Mouse (Mus musculus) spleen, postnatal 4 days (tissue): Measurements from ENCODE around the gene Ccni.
A peak's percentile ranks its signal among the peaks of the same experiment; 100 is the strongest.

Experiments used
- DNase-seq, 2 experiments: peaks; one replicate each; pipeline ENCODE4 v3.0.0; 2022; ENCODE audit warnings: low spot score in 2 of 2

The Ccni gene

GRCm38 (mm10) chr5:93206109-93207005, at the start of gene Ccni, which contains the start of gene 2010109A12Rik:
Ccni (minus strand) TSS chr5:93206495.
2010109A12Rik (plus strand) TSS chr5:93206518.
- DNase-seq, result peak; percentile 95 to 97

DNA sequence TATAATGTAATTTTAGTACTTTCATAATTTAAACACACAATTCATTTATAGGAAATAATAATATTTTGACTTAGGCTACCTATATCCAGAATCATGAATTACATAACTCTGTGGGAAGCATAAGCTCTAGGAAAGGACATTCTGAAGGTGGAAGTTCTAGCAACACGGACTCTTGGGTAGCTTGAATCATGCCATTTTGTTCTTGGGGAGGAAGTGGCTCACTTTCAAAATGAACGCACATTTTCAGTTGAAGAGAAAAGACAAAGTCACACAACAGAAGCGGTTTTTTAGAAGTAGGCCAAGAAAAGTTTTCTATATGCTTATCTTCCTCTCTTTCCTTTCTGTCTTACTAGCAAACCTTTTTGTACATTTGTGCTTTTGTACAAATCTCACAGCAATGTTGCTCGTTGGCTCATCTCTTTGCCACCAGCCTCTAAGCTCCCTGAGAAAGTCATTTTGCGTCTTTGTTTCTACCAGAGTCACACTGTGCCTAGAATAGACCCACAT, 49.5 kb upstream of the Ccni start:
- no peak for DNase-seq

- no peak for DNase-seq
Observed at GRCm38 (mm10) chr5:93251001-93251760, 44.9 kb upstream of the Ccni start.

DNA sequence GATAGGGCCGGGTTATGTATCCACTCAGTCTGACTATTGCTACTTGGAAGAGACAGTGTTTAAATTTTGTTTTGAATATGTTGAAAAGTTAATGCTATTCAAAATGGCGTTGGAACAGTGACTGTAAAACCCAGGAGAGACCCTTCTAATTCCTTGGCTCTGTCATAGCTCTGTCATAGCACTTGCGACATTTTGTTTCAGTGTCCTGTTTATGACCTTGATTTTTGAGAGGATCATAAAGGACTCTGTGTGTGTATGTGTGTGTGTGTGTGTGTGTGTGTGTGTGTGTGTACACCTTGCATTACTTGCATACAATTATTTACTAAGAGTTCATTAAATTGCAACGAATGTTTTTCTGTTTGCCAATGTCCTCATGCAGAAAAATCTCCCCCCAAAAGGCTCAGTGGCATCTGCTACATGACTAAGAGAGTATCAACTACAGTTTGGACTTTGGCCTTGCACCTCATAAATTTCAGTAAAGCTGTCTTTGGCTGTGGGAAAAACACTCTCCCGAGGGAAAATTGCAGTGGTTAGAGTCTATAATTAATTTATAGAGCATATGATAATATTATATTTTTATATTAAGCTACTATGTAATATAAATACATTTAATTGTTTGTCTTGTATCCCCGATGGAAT, 43.8 kb upstream of the Ccni start:
- DNase-seq, result no peak

DNA sequence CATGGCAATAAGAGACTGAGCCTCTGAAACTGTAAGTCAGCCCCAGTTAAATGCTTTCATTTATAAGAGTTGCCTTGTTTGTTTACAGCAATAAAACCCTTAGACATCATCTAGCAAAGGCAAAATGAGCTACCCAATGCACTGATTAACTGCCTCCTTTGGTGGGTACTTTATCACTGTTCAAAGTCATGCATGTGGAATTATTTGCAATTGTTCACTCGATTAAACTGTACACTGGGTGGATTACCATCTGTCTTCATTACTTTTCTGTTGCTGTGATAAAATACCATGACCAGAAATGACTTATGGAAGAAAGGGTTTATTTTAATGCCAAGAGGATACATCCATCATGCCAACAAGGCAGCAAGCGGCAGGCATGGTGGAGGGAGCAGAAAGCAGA, 39.0 kb upstream of the Ccni start:
- DNase-seq, result no peak

GRCm38 (mm10) chr5:93239590-93240544, 33.6 kb upstream of the Ccni start:
- peak; percentile 66 to 69 for DNase-seq

DNA sequence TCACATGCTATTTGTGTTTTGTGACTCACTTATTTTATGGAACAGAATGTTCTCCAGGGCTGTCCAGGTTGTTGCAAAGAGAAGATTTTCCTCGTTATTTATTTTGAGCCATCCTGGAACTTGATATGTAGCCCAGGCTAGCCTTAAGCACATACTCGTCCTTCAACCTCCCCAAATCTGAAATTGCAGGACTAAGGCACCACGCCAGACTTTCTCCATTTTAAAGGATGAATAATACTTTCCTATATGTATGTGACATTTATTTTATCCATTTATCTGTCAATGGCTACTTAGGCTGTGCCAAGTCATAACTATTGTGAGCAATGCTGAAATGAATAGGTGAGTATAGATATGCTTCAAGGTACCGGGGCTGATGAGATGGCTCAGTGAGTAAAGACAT, 30.2 kb upstream of the Ccni start:
- no peak for DNase-seq

- no peak for DNase-seq
Observed at GRCm38 (mm10) chr5:93235888-93236287, 29.6 kb upstream of the Ccni start.

DNA sequence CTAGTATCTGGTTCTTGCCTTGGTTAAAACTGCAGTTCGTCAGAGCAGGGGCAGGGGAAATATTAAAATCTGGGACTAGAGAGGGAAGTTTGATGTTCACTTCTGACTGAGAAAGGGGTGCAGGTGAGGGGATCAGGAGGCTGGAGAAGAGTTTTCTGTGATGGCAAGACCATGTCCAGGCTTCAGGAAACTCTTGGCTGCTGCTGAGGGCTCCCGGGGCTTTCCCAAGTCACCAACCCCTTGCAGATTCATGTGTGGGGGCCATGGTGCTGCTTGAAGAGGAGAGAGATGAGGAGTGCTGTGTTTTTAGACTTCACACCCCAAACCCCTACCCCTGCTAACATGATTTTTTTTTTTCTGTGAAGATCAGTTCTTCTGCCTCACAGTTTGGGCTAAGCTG, 28.3 kb upstream of the Ccni start:
- DNase-seq, result no peak

GRCm38 (mm10) chr5:93234130-93234529, 27.8 kb upstream of the Ccni start:
- no peak for DNase-seq

- no peak for DNase-seq
Observed at GRCm38 (mm10) chr5:93232838-93233237, 26.5 kb upstream of the Ccni start.

DNA sequence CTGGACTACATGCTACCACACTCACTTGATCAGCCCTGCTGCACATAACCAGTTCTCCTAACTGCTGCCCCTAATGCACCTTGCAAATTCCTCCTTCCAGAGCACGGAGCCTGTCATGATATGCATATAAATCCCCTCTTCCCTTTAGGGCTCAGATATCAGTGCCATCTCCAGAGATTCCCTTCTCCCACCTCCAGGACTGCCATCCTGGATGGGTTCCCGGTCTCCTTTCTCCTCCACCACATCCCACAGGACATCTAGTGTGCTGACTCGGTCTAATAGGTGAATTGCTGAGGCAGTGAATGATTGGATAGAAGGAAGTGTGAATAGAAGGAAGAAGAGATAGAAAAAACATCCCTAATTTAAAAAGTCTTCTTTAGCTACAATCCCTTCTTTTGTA, 25.4 kb upstream of the Ccni start:
- DNase-seq, result no peak

DNA sequence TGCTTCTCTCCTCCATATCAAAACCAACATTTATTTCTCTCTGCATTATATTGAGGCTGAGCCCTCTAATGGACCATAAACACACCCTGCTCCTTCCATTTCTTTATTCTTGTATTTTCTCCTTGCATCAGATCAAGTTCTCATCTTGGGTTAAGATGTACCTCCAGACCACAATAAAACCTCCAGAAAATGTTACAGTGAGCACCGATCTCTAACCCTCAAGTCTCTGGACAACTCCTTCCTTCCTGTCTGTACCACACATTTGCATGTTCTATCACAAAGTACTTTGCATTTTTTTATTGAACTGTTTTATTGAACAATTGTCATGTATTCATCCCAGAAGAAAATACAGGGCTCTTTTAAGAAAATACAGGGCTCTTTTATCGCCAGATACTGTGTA, 23.2 kb upstream of the Ccni start:
- no peak for DNase-seq

GRCm38 (mm10) chr5:93227157-93227556, 20.9 kb upstream of the Ccni start:
- no peak for DNase-seq

GRCm38 (mm10) chr5:93224549-93224948, 18.3 kb upstream of the Ccni start:
- DNase-seq, result no peak

- no peak for DNase-seq
Observed at GRCm38 (mm10) chr5:93221661-93222060, 15.4 kb upstream of the Ccni start.

DNA sequence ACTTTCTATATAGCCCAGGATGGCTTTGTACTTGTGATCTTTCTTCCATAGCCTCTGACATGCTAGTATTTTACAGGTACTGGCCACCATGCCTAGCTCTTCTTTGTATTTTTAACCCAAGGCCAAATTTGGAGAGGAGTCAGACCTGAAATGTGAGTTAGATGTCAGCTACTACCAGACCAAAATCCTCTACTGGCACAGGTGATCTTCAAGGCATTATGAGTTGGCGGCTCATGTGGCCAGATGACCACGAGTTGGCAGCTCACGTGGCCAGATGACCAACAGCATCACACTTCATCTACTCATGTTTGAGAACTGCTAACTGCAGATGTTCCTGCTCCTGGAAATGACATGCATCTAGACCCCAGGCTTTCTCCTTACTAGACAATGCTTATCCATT, 12.1 kb upstream of the Ccni start:
- DNase-seq, result no peak

DNA sequence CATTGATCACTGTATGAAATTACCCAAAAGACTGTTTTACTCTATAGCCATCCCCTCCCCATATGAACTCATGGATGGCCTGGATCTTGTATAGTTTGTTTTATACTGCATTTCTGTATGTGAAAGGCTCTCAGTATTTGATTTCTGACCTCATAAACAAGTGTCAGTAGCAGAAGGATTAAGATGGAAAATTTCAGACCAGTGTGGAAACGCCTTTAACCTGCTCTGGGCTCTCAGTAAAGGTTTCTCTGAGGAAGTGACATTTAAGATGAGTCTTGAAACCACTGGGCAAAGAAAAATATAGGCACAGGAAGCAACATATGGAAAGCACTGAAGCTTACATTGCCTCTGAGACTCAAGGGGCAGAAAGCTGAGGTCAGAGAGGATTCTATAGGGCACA, 1.3 kb upstream of the Ccni start:
- DNase-seq, result no peak

GRCm38 (mm10) chr5:93207006-93207348, 682 bp upstream of the Ccni start:
- DNase-seq, result peak in 1 of 2 experiments; percentile 23

DNA sequence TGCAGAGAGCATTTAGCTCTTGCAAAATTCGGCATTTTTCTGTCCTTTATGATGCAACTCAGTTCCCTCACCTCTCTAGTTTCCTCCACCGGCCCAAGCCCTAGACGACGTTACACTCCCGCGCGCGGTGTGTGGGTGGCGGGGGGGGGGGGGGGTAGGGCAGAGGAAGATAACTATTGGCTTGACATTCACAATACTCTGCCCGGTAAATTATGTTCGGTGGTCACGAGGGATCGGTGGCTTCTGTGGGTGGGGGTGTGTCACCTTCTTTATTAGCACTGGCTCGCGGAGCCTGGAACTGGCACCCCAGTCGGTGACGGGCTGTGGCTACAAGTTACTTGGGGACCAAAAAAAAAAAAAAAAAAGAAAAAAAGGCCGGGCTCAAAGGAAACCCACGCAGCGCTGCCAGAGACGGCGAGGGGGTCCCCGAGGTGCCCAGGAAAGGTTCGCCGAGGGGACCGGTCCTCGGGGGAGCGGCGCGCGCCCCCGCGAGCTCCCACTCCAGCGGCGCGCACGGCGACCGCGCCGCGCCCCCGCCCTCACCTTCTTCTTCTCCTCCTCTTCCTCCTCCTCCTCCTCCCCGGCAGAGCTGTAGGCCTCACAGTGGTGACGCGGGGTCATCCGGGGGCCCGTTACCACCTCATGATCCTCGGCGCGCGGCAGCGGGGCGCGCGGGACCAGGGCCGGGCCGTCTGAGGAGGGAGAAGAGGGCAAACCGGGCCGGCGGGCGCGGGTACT, 755 bp downstream of the Ccni start:
- DNase-seq, result peak; percentile 68 to 86
